Mouse (Mus musculus) embryonic facial prominence, embryonic 15.5 days (tissue): ENCODE results near the gene Mapkap1. TPM values are rescaled to one million over a fixed set of nuclear protein-coding genes. Genes with fewer than 3 reads are reported as not detected.

Experiments used
- ATAC-seq: fragments of 200-750 bp; cut with Nextera tagmentation; 2 replicates; pipeline ENCODE4 v1.8.0; 2017; ENCODE audit warnings: low read depth, moderate TSS enrichment; ENCODE audit not compliant: insufficient number of reproducible peaks, low FRiP score, low TSS enrichment
- H3K27ac ChIP-seq: fragments of 300-500 bp; sonication (generic); replicated peaks from 2 replicates; pipeline ENCODE4 v1.5.1; 2015; ENCODE audit warnings: mild to moderate bottlenecking, inconsistent platforms
- H3K27me3 ChIP-seq: fragments of 300-500 bp; sonication (generic); 2 replicates; pipeline ENCODE4 v1.6.1; 2015; ENCODE audit warnings: inconsistent platforms
- H3K36me3 ChIP-seq: fragments of 300-500 bp; sonication (generic); 2 replicates; pipeline ENCODE4 v1.6.1; 2015; ENCODE audit warnings: mild to moderate bottlenecking, inconsistent platforms
- H3K4me1 ChIP-seq: fragments of 300-500 bp; sonication (generic); 2 replicates; pipeline ENCODE4 v1.6.1; 2015; ENCODE audit warnings: inconsistent platforms
- H3K4me2 ChIP-seq: fragments of 300-500 bp; sonication (generic); replicated peaks from 2 replicates; pipeline ENCODE4 v1.6.1; 2015; ENCODE audit warnings: mild to moderate bottlenecking, inconsistent platforms
- H3K4me3 ChIP-seq: fragments of 300-500 bp; sonication (generic); replicated peaks from 2 replicates; pipeline ENCODE4 v1.5.1; 2015; ENCODE audit warnings: mild to moderate bottlenecking, inconsistent platforms
- H3K9ac ChIP-seq: fragments of 300-500 bp; sonication (generic); 2 replicates; pipeline ENCODE4 v1.6.1; 2015; ENCODE audit warnings: inconsistent platforms
- H3K9me3 ChIP-seq: fragments of 300-500 bp; sonication (generic); replicated peaks from 2 replicates; pipeline ENCODE4 v1.6.1; 2016; ENCODE audit warnings: inconsistent platforms
- WGBS: fragments of 180-500 bp; shearing (Covaris S2); methylation state at CpG from one replicate; pipeline ENCODE4 v1.1.7; 2015; 5-methylcytosine and 5-hydroxymethylcytosine counted together
- polyA plus RNA-seq: library from polyadenylated mRNA; unstranded; fragments of >200 nt; fragmentation: Nextera tagmentation; extraction: Ambion mirVana; gene quantifications from 2 replicates; pipeline ENCODE4 v1.2.1, GENCODE M21; 2015

Mapkap1 gene
- polyA plus RNA-seq, 1 experiment from 2014 or later: 104 TPM

GRCm38 (mm10) chr2:34669203-34669746, 262.7 kb downstream of the Mapkap1 start:
- H3K9me3 ChIP-seq: no peaks in the 10 kb centered on the region
- H3K27ac ChIP-seq: no peak overlapping the region; the same call in 1 of the 2 replicates
- H3K27me3 ChIP-seq: 0 out of 2 replicates have a peak, but pooled peaks cover 4% of the 10 kb centered on the region
- no peak overlapping the region for H3K4me3 ChIP-seq
- 0 out of 2 replicates have a peak, but pooled peaks have one; percentile 12 for ATAC-seq
- no peak overlapping the region for H3K9ac ChIP-seq
- peaks cover 27% of the 10 kb centered on the region for H3K4me1 ChIP-seq
- no peak overlapping the region for H3K4me2 ChIP-seq
- 54% methylated on average over 8 of the region's 8 CpGs for WGBS
- no peaks in the 10 kb centered on the region for H3K36me3 ChIP-seq

GRCm38 (mm10) chr2:34670470-34670869, 263.9 kb downstream of the Mapkap1 start:
- Histone ChIP-seq H3K4me1 (peaks cover 27% of the 10 kb centered on the region), H3K27me3 (0 out of 2 replicates have a peak, but pooled peaks cover 4% of the 10 kb centered on the region), H3K9me3 (no peaks in the 10 kb centered on the region), H3K9ac (no peak overlapping the region), H3K27ac (no peak overlapping the region), H3K4me2 (no peak overlapping the region), H3K36me3 (peaks cover 9% of the 10 kb centered on the region; the same call in 1 of the 2 replicates), H3K4me3 (no peak overlapping the region)
- 71% methylated on average over 6 of the region's 6 CpGs for WGBS
- no peak for ATAC-seq

GRCm38 (mm10) chr2:34671385-34672026, 264.9 kb downstream of the Mapkap1 start:
- Histone ChIP-seq H3K4me2 (peak overlapping the region; percentile 79), H3K4me1 (peaks cover 27% of the 10 kb centered on the region), H3K4me3 (peak overlapping the region; percentile 52), H3K9me3 (no peaks in the 10 kb centered on the region), H3K27me3 (0 out of 2 replicates have a peak, but pooled peaks cover 4% of the 10 kb centered on the region), H3K27ac (peak overlapping the region; percentile 84), H3K36me3 (peaks cover 19% of the 10 kb centered on the region; the same call in 1 of the 2 replicates), H3K9ac (peak overlapping the region; percentile 39)
- ATAC-seq: peak; percentile 70
- 24% methylated on average over 31 of the region's 31 CpGs for WGBS

GRCm38 (mm10) chr2:34673846-34674245, 267.3 kb downstream of the Mapkap1 start:
- H3K4me1 ChIP-seq: peaks cover 21% of the 10 kb centered on the region
- H3K9me3 ChIP-seq: no peaks in the 10 kb centered on the region
- no peak overlapping the region for H3K4me2 ChIP-seq
- H3K27me3 ChIP-seq: no peaks in the 10 kb centered on the region
- peaks cover 41% of the 10 kb centered on the region for H3K36me3 ChIP-seq
- no peak for ATAC-seq
- no peak overlapping the region for H3K9ac ChIP-seq
- no peak overlapping the region for H3K27ac ChIP-seq
- 81% methylated on average over 11 of the region's 11 CpGs for WGBS
- no peak overlapping the region for H3K4me3 ChIP-seq

Other genes starting within 250 kb of the Mapkap1 start
- gene Pbx3, start 33.6 kb upstream of the Mapkap1 start, polyA plus RNA-seq: 21.1 and 21.6 TPM in 2 replicates